Mouse (Mus musculus): ENCODE measurements around the gene Gm13043.
"Not testable (repeated sequence)": the region's sequence is repeated elsewhere in the genome, so short reads cannot be mapped to it uniquely, and the experiment has no call there.

DNA sequence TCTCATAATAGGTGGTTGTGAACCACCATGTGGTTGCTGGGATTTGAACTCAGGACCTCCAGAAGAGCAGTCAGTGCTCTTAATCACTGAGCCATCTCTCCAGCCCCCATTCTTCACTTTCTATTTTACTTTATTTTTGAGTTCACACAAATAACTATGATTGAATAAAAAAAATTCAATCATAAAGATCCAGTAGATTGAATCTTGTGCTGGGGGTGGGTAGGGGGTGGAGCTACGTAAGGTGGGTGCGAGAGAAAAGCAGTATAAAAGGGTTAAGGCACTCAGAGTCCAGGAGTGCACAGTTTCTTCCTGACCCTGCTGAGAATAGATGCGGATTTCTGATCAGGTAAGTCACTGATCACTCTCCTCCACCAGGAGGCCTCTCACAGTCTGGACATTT, 24.5 kb downstream of the Gm13043 start, which contains the start of gene Gm13040:
- not testable (repeated sequence) for TF ChIP-seq TAL1 (conservative IDR thresholded peaks at IDR 0.05; ENCODE audit: low read depth, low read length); CTCF (IDR thresholded peaks at IDR 0.05; ENCODE audit: low read depth, low read length); POLR2AphosphoS5 (IDR thresholded peaks at IDR 0.05; ENCODE audit: insufficient replicate concordance, low read depth, low read length)

All from G1E (cell line).